Mouse (Mus musculus) brain, embryonic 14.5 days (tissue): ENCODE data around the gene Cenpq. TPM values are rescaled to one million over a fixed set of nuclear protein-coding genes. Genes with fewer than 3 reads are reported as not detected.

ENCODE experiments used
- DNase-seq: peaks from one replicate; pipeline ENCODE4 v3.0.0-alpha.2; 2011; ENCODE audit warnings: low read depth
- CTCF ChIP-seq: fragments of 200-500 bp; IDR thresholded peaks from 2 replicates; pipeline ENCODE4 v1.5.1; 2012; ENCODE audit warnings: inconsistent platforms, mild to moderate bottlenecking, moderate library complexity, borderline replicate concordance; ENCODE audit not compliant: insufficient read depth, insufficient read length; ENCODE audit errors: extremely low read depth
- POLR2A ChIP-seq: fragments of 200-500 bp; IDR thresholded peaks from 2 replicates; pipeline ENCODE4 v1.6.1; 2012; ENCODE audit warnings: mild to moderate bottlenecking, inconsistent platforms, borderline replicate concordance; ENCODE audit not compliant: poor library complexity, insufficient read depth, insufficient read length, severe bottlenecking; ENCODE audit errors: extremely low read depth
- polyA plus RNA-seq: library from polyadenylated mRNA; depleted of rRNA; stranded (reverse); fragments of >200 nt; gene quantifications from 2 replicates; pipeline ENCODE4 v1.2.3, GENCODE M21; 2012; rRNA removed

Cenpq gene
- polyA plus RNA-seq, 1 experiment: 8.4 TPM

GRCm38 (mm10) chr17:40885155-40885554 is 49.7 kb downstream of the Cenpq start:
- DNase-seq: no peak

DNA sequence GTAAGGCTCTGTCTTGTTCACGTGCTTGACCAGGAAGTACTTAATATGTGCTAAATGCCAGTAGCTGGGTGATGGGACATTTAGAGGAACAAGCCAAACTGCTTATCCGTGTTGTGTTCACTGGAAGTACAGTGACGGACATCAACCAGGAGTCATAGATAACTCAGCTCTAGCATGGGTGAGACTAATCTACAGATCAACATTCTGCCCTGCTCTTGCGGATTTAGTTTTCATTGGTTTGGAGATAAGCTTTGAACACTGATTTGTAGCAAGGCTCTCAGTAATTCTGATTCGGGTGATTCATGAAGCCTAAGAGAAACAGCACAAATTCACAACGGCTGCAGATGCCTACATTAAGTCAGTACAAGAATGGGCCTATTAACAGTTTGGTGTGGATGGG is 52.7 kb downstream of the Cenpq start:
- DNase-seq: no peak
- TF ChIP-seq CTCF: no peak
- TF ChIP-seq POLR2A: no peak

More at GRCm38 (mm10) chr17:40885155-40885554, 49.7 kb downstream of the Cenpq start:
- TF ChIP-seq POLR2A (no peak), CTCF (no peak)

DNA sequence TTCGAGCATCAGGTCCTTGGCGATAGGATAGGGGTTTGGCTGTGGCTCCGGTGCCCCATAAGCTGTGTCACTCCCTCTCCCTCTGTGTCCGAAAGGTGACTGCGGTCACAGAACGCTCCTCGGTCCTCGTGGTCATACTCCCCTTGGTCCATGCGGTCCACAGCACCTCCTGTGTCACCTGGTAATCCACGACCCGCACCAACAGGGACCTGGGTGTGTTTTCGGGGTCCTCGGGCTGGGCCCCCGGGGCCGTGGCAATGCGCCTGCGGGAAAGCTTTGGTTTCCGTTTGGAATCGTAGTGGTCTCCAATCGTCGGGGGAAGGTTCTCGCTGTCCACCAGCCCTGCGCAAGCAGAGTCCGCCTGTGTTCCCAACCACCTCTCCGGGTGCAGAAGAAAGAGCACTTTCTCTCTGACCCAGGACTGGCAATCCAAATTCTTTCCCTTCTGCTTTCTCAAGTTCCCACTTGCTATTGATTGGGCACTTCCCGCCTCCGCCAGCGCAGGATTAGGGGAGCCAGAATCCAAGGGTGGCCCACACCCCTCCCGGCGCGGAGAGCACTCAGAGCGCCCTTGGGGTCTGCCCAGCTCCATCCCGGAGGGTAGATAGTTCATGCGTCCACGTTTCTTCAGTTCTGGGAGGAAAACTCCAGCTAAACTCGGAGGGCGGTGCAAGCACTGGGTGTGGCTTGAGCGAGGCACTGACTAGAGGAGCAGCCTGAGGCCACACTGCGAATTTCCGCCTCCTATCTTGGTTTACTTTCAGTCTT is 54.7 kb downstream of the Cenpq start, which contains the start of gene 9130008F23Rik:
9130008F23Rik (minus strand) TSS at position 636 of the 768 bp plus-strand sequence.
- DNase-seq: peak; percentile 41
- TF ChIP-seq POLR2A (no peak), CTCF (no peak)

DNA sequence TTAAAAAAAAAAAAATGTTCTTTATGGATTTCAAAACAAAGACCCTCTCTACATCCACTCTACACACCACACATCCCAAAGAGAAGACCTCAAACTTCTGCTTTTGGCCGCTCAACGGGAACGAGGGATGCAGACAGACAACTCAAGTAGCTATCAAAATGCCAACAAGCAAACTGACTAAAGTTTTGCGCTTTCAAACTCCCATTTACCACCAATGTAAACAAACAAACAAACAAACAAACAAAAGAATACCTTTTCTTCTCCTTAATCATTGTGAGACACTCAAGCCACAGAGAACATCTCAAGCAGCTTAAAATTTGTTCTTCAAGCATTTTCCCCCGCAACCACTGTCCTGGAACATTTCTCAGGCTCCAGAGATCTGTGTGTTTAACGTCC is 55.3 kb downstream of the Cenpq start:
- DNase-seq: no peak
- no peak for TF ChIP-seq POLR2A
- no peak for TF ChIP-seq CTCF

GRCm38 (mm10) chr17:40877741-40878140 is 57.1 kb downstream of the Cenpq start:
- no peak for DNase-seq
- TF ChIP-seq CTCF (no peak), POLR2A (no peak)

GRCm38 (mm10) chr17:40875568-40875967 is 59.3 kb downstream of the Cenpq start:
- TF ChIP-seq POLR2A: no peak
- TF ChIP-seq CTCF: no peak
- DNase-seq: no peak

GRCm38 (mm10) chr17:40874701-40875100 is 60.1 kb downstream of the Cenpq start:
- TF ChIP-seq CTCF (no peak), POLR2A (no peak)
- no peak for DNase-seq

GRCm38 (mm10) chr17:40873582-40874011 is 61.2 kb downstream of the Cenpq start:
- no peak for TF ChIP-seq POLR2A
- no peak for TF ChIP-seq CTCF
- DNase-seq: no peak

Other genes starting within 250 kb of the Cenpq start
- not detected in 2 replicates for gene Esp1, start 207.9 kb downstream of the Cenpq start, polyA plus RNA-seq
- not detected in 2 replicates for gene Crisp2, start 128.0 kb downstream of the Cenpq start, polyA plus RNA-seq
- 0.10 and 0.14 TPM in 2 replicates for gene Rhag, start 123.9 kb downstream of the Cenpq start, polyA plus RNA-seq
- 0.56 and 0.83 TPM in 2 replicates for gene 9130008F23Rik, start 54.5 kb downstream of the Cenpq start, polyA plus RNA-seq
- not detected in 2 replicates for gene Glyatl3, start 20.7 kb downstream of the Cenpq start, polyA plus RNA-seq
- gene Mut, start 362 bp downstream of the Cenpq start, polyA plus RNA-seq: 12.2 and 12.4 TPM in 2 replicates